Mouse (Mus musculus) C2C12 (cell line): ENCODE measurements around the gene Gm20388.

Source experiments
- CTCF ChIP-seq: IDR thresholded peaks from one replicate; pipeline ENCODE4 v1.5.1; 2011; ENCODE audit not compliant: control insufficient read depth, insufficient read depth, insufficient read length
- MYOD1 ChIP-seq: IDR thresholded peaks from one replicate; pipeline ENCODE4 v1.6.1; 2011; ENCODE audit warnings: low read depth; ENCODE audit not compliant: control insufficient read depth, insufficient read length
- MYOG ChIP-seq: IDR thresholded peaks from one replicate; pipeline ENCODE4 v1.6.1; 2011; ENCODE audit not compliant: control insufficient read depth, insufficient read length; ENCODE audit errors: extremely low read depth
- USF1 ChIP-seq: IDR thresholded peaks from one replicate; pipeline ENCODE4 v1.6.1; 2011; ENCODE audit warnings: low read depth, mild to moderate bottlenecking, control low read depth, moderate library complexity

- no peak for TF ChIP-seq CTCF
- TF ChIP-seq USF1: no peak
- no peak for TF ChIP-seq MYOD1
- TF ChIP-seq MYOG: no peak
These were observed 2586.5 kb downstream of the Gm20388 start for GRCm38 (mm10) chr8:122497016-122497734.
